Mouse (Mus musculus) testis, adult 2 months (tissue): ENCODE results near the gene Aebp2. TPM values are rescaled to one million over a fixed set of nuclear protein-coding genes. Genes with fewer than 3 reads are reported as not detected.

Experiments
- H3K27ac ChIP-seq: fragments of 200-500 bp; 2 replicates; pipeline ENCODE4 v1.5.1; 2012; ENCODE audit warnings: low read depth, low read length; ENCODE audit not compliant: control insufficient read depth, insufficient read depth
- H3K27me3 ChIP-seq: fragments of 200-500 bp; 2 replicates; pipeline ENCODE4 v1.6.1; 2012; ENCODE audit warnings: mild to moderate bottlenecking, low read length, moderate library complexity; ENCODE audit not compliant: control insufficient read depth, insufficient read depth
- H3K36me3 ChIP-seq: fragments of 200-500 bp; 2 replicates; pipeline ENCODE4 v1.6.1; 2012; ENCODE audit warnings: mild to moderate bottlenecking, low read length; ENCODE audit not compliant: control insufficient read depth, insufficient read depth
- H3K4me1 ChIP-seq: fragments of 200-500 bp; 2 replicates; pipeline ENCODE4 v1.6.1; 2012; ENCODE audit warnings: low read length; ENCODE audit not compliant: control insufficient read depth, insufficient read depth
- H3K4me3 ChIP-seq: fragments of 200-500 bp; 2 replicates; pipeline ENCODE4 v1.5.1; 2012; ENCODE audit warnings: low read depth, mild to moderate bottlenecking, low read length, moderate library complexity, mixed read lengths; ENCODE audit not compliant: control insufficient read depth
- CTCF ChIP-seq: fragments of 200-500 bp; IDR thresholded peaks from 2 replicates; pipeline ENCODE4 v1.5.1; 2012; ENCODE audit warnings: low read depth, mild to moderate bottlenecking, inconsistent platforms, low read length, moderate library complexity; ENCODE audit not compliant: control insufficient read depth, insufficient read depth, insufficient replicate concordance
- POLR2A ChIP-seq: fragments of 200-500 bp; IDR thresholded peaks from 2 replicates; pipeline ENCODE4 v1.6.1; 2012; ENCODE audit warnings: low read depth, mild to moderate bottlenecking, inconsistent platforms, low read length, moderate library complexity; ENCODE audit not compliant: control insufficient read depth
- polyA plus RNA-seq: library from polyadenylated mRNA; depleted of rRNA; stranded (reverse); fragments of >200 nt; gene quantifications from 2 replicates; pipeline ENCODE4 v1.2.3, GENCODE M21; 2012

Aebp2 gene
- polyA plus RNA-seq, 1 experiment: 18.4 TPM

GRCm38 (mm10) chr6:140642010-140642409, 19.5 kb downstream of the Aebp2 start:
- TF ChIP-seq POLR2A: no peak
- no peak for TF ChIP-seq CTCF
- Histone ChIP-seq H3K4me1 (no peaks in the 10 kb centered on the region), H3K27ac (no peak overlapping the region), H3K27me3 (no peaks in the 10 kb centered on the region), H3K4me3 (no peak overlapping the region), H3K36me3 (peaks cover 6% of the 10 kb centered on the region)

GRCm38 (mm10) chr6:140642655-140643054, 20.2 kb downstream of the Aebp2 start:
- Histone ChIP-seq H3K27ac (no peak overlapping the region), H3K4me1 (no peaks in the 10 kb centered on the region), H3K36me3 (peaks cover 8% of the 10 kb centered on the region), H3K4me3 (no peak overlapping the region), H3K27me3 (no peaks in the 10 kb centered on the region)
- TF ChIP-seq CTCF: no peak
- no peak for TF ChIP-seq POLR2A

GRCm38 (mm10) chr6:140645931-140646330, 23.5 kb downstream of the Aebp2 start:
- H3K27ac ChIP-seq: no peak overlapping the region
- H3K4me3 ChIP-seq: no peak overlapping the region
- peaks cover 6% of the 10 kb centered on the region for H3K36me3 ChIP-seq
- H3K4me1 ChIP-seq: no peaks in the 10 kb centered on the region
- no peaks in the 10 kb centered on the region for H3K27me3 ChIP-seq
- no peak for TF ChIP-seq POLR2A
- no peak for TF ChIP-seq CTCF

GRCm38 (mm10) chr6:140646892-140647291, 24.4 kb downstream of the Aebp2 start:
- TF ChIP-seq CTCF (no peak), POLR2A (peak; percentile 46; the same call in 1 of the 2 replicates)
- Histone ChIP-seq H3K36me3 (peaks cover 3% of the 10 kb centered on the region), H3K4me1 (no peaks in the 10 kb centered on the region), H3K27ac (peak overlapping the region; percentile 66; the same call in 1 of the 2 replicates), H3K27me3 (no peaks in the 10 kb centered on the region), H3K4me3 (peak overlapping the region; percentile 61)

GRCm38 (mm10) chr6:140649812-140650211, 27.3 kb downstream of the Aebp2 start:
- H3K4me1 ChIP-seq: no peaks in the 10 kb centered on the region
- H3K27me3 ChIP-seq: no peaks in the 10 kb centered on the region
- TF ChIP-seq CTCF (no peak), POLR2A (no peak)
- H3K27ac ChIP-seq: no peak overlapping the region
- no peak overlapping the region for H3K4me3 ChIP-seq
- peaks cover 2% of the 10 kb centered on the region for H3K36me3 ChIP-seq

GRCm38 (mm10) chr6:140651923-140652322, 29.5 kb downstream of the Aebp2 start:
- Histone ChIP-seq H3K4me3 (no peak overlapping the region), H3K27ac (no peak overlapping the region), H3K27me3 (no peaks in the 10 kb centered on the region), H3K36me3 (peaks cover 2% of the 10 kb centered on the region), H3K4me1 (no peaks in the 10 kb centered on the region)
- TF ChIP-seq POLR2A (no peak), CTCF (no peak)

GRCm38 (mm10) chr6:140655451-140655850, 33.0 kb downstream of the Aebp2 start:
- H3K36me3 ChIP-seq: no peaks in the 10 kb centered on the region
- H3K27me3 ChIP-seq: no peaks in the 10 kb centered on the region
- H3K4me3 ChIP-seq: no peak overlapping the region
- no peaks in the 10 kb centered on the region for H3K4me1 ChIP-seq
- no peak for TF ChIP-seq CTCF
- TF ChIP-seq POLR2A: no peak
- H3K27ac ChIP-seq: no peak overlapping the region

GRCm38 (mm10) chr6:140656991-140657390, 34.5 kb downstream of the Aebp2 start:
- Histone ChIP-seq H3K4me1 (no peaks in the 10 kb centered on the region), H3K4me3 (no peak overlapping the region), H3K27ac (no peak overlapping the region), H3K27me3 (no peaks in the 10 kb centered on the region), H3K36me3 (no peaks in the 10 kb centered on the region)
- no peak for TF ChIP-seq POLR2A
- TF ChIP-seq CTCF: no peak
